12 mouse cellular contexts compared by ENCODE assay signal in genomic region chr2:27702283-27702682, GRCm38 (mm10). TPM values are rescaled to one million over a fixed set of nuclear protein-coding genes. Genes with fewer than 3 reads are reported as not detected.
A peak's percentile ranks its signal among the peaks of the same experiment; 100 is the strongest.
DNase-seq lines count a peak whose midpoint lies in the region; ATAC-seq lines count a peak whose summit lies in the region.
"Had no signal": no experiment of that assay in that cellular context is flagged by ENCODE, and none has a peak within 500 bp of the region (broad histone marks: within the 10 kb centered on the region; RNA-seq: fewer than 3 reads in every experiment).

No protein-coding gene starts in this region.

- H3K27ac ChIP-seq in kidney, embryonic 16.5 days (ENCODE audit: low read length): peak overlapping the region; percentile 15; the same call in 1 of the 2 replicates
- peak overlapping the region; percentile 1; the same call in 1 of the 2 replicates for H3K27ac ChIP-seq in intestine, embryonic 16.5 days (ENCODE audit: low read length)
- peak overlapping the region; percentile 86 for H3K27ac ChIP-seq in stomach, embryonic 15.5 days
- H3K27ac ChIP-seq: heart, adult 2 months; liver, embryonic 14.5 days had no signal

- DNase-seq in heart, adult 11 months: peak; percentile 94
- no peak for DNase-seq in heart, postnatal 10 days
- no peak for DNase-seq in kidney, postnatal 4 days
- no peak for DNase-seq in urinary bladder, postnatal 14 days (ENCODE audit: low spot score)
- no peak for DNase-seq in spleen, adult 12 weeks (ENCODE audit: low spot score)
- DNase-seq: kidney, adult 2 months had no signal

- peak; percentile 7; the same call in 1 of the 2 replicates for ATAC-seq in kidney, embryonic 16.5 days (ENCODE audit: low FRiP score, low TSS enrichment)
- no peak; the same call in 1 of the 2 replicates for ATAC-seq in intestine, embryonic 16.5 days
- ATAC-seq in stomach, embryonic 15.5 days (ENCODE audit: insufficient read depth, low FRiP score, low read depth): no peak

- no peaks in the 10 kb centered on the region for H3K27me3 ChIP-seq in kidney, embryonic 16.5 days (ENCODE audit: insufficient read depth, low read length)
- no peaks in the 10 kb centered on the region for H3K27me3 ChIP-seq in intestine, embryonic 16.5 days (replicated peaks; ENCODE audit: control insufficient read depth, insufficient read depth, low read length)
- no peaks in the 10 kb centered on the region for H3K27me3 ChIP-seq in stomach, embryonic 15.5 days (replicated peaks)

- WGBS in kidney, embryonic 16.5 days: 69% methylated on average over 3 of the region's 3 CpGs
- WGBS in intestine, embryonic 16.5 days: 59% methylated on average over 3 of the region's 3 CpGs
- 53% methylated on average over 3 of the region's 3 CpGs for WGBS in stomach, embryonic 15.5 days

- no peaks in the 10 kb centered on the region for H3K9me3 ChIP-seq in kidney, embryonic 16.5 days (ENCODE audit: low read length)
- no peaks in the 10 kb centered on the region for H3K9me3 ChIP-seq in intestine, embryonic 16.5 days (ENCODE audit: control insufficient read depth, low read length)
- no peaks in the 10 kb centered on the region for H3K9me3 ChIP-seq in stomach, embryonic 15.5 days

- H3K4me2 ChIP-seq in kidney, embryonic 16.5 days (replicated peaks; ENCODE audit: low read depth, low read length): no peak overlapping the region
- H3K4me2 ChIP-seq in intestine, embryonic 16.5 days (ENCODE audit: low read depth, low read length): no peak overlapping the region
- 0 out of 2 replicates have a peak overlapping the region, but pooled peaks have one; percentile 5 for H3K4me2 ChIP-seq in stomach, embryonic 15.5 days

- H3K9ac ChIP-seq in kidney, embryonic 16.5 days (replicated peaks; ENCODE audit: low read length): no peak overlapping the region
- no peak overlapping the region for H3K9ac ChIP-seq in intestine, embryonic 16.5 days (ENCODE audit: low read depth, low read length)
- H3K9ac ChIP-seq in stomach, embryonic 15.5 days: no peak overlapping the region
- H3K9ac ChIP-seq: liver, embryonic 14.5 days had no signal

- intact Hi-C loops in heart, postnatal 10 days (cut with DNase I): no loop called here

- H3K4me1 ChIP-seq in kidney, embryonic 16.5 days (ENCODE audit: insufficient read depth, low read length): peaks cover 65% of the 10 kb centered on the region
- peaks cover 69% of the 10 kb centered on the region for H3K4me1 ChIP-seq in intestine, embryonic 16.5 days (ENCODE audit: control insufficient read depth, insufficient read depth, low read length)
- H3K4me1 ChIP-seq in stomach, embryonic 15.5 days: peaks cover 84% of the 10 kb centered on the region

- H3K36me3 ChIP-seq in kidney, embryonic 16.5 days (ENCODE audit: insufficient read depth, low read length): no peaks in the 10 kb centered on the region
- H3K36me3 ChIP-seq in intestine, embryonic 16.5 days (ENCODE audit: control insufficient read depth, insufficient read depth, low read length): no peaks in the 10 kb centered on the region
- no peaks in the 10 kb centered on the region for H3K36me3 ChIP-seq in stomach, embryonic 15.5 days

- H3K4me3 ChIP-seq in kidney, embryonic 16.5 days (ENCODE audit: low read length): no peak overlapping the region
- no peak overlapping the region for H3K4me3 ChIP-seq in intestine, embryonic 16.5 days (ENCODE audit: low read length)
- no peak overlapping the region for H3K4me3 ChIP-seq in stomach, embryonic 15.5 days (replicated peaks)
- H3K4me3 ChIP-seq: heart, adult 2 months; myocyte had no signal

RNA-seq across cellular contexts. Expression of gene Rxra, which starts 26.0 kb away (rescaled TPM):
- total RNA-seq in heart, postnatal 10 days (2021): 10 to 100 TPM; 38.6 to 42.5 TPM
- 11.0 and 11.6 TPM in 2 replicates for polyA plus RNA-seq in kidney, embryonic 16.5 days (2015; fragmentation: Nextera tagmentation; extraction: Ambion mirVana)
- polyA plus RNA-seq in intestine, embryonic 16.5 days (2015; fragmentation: Nextera tagmentation; extraction: Ambion mirVana): 9.9 and 11.4 TPM in 2 replicates
- polyA plus RNA-seq in stomach, embryonic 15.5 days (2015; fragmentation: Nextera tagmentation; extraction: Ambion mirVana): 12.4 and 13.0 TPM in 2 replicates

Comparison
In these comparisons a context has a peak if more than half of its experiments do, and no peak if none do; other contexts are left out.
1. H3K27ac ChIP-seq: peak in every context shown above with its lines; median percentile 86 in stomach, embryonic 15.5 days; 15 in kidney, embryonic 16.5 days; 1 in intestine, embryonic 16.5 days.